Mouse (Mus musculus) subcutaneous adipose tissue, adult 2 months (tissue): Measurements from ENCODE around the gene Jmjd7. TPM values are rescaled to one million over a fixed set of nuclear protein-coding genes. Genes with fewer than 3 reads are reported as not detected.

Experiments used
- polyA plus RNA-seq: library from polyadenylated mRNA; depleted of rRNA; stranded (reverse); fragments of >200 nt; gene quantifications from 2 replicates; pipeline ENCODE4 v1.2.3, GENCODE M21; 2012; ENCODE audit warnings: low replicate concordance; rRNA removed

The Jmjd7 gene
- 7.9 and 14.1 TPM in 2 replicates for polyA plus RNA-seq

GRCm38 (mm10) chr2:120026984-120027949 is at the start of gene Jmjd7, which contains the start of gene Gm28042:
Gene Jmjd7 (plus strand): TSS chr2:120027483.
Gene Gm28042 (plus strand): TSS chr2:120027493.

DNA sequence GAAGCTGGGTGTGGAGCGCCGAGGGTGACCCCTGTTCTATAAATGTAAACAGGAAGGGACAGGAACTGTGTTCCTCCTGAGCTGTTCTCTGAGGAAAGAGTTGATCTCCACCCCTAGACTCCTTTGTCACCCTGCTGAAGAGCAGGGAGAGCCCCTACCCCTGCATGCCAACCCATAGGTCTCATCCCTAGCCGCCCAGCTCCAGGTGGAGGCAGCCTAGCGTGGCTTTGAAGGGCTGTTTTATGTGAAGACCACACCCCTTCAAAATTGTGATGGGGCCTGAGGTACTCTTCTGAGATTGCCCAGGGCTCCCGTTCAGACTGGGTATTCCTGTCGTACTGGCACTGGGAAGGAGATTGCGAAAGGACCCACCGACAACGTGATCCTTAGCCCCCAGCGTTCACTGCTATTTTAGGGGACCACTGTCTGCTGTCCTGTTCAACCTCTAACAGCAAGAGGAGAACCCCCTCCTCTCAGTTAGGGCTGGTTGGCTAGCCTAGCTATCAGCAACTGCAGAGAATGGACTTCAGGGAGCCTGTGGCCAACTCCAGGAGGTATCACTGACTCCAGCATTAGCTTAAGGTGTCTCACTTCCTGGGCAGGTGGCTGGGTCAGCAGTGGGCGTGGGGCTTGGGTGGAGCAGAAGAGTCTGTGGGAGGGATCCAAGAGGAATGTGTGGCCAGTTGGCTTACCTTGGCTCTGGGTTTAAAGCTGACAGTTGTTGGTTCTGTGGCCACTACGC is 5.6 kb downstream of the Jmjd7 start, which contains the start of gene Pla2g4b:
Pla2g4b (plus strand) TSS at position 692 of the 742 bp plus-strand sequence.

Other genes starting within 250 kb of the Jmjd7 start
- gene Rpap1, start 239.9 kb upstream of the Jmjd7 start, polyA plus RNA-seq: 16.6 and 25.9 TPM in 2 replicates
- 1.9 and 12.4 TPM in 2 replicates for gene Tyro3, start 229.8 kb upstream of the Jmjd7 start, polyA plus RNA-seq
- gene Mga, start 130.3 kb upstream of the Jmjd7 start, polyA plus RNA-seq: 17.6 and 42.1 TPM in 2 replicates
- 22.1 and 36.1 TPM in 2 replicates for gene Mapkbp1, start 54.8 kb upstream of the Jmjd7 start, polyA plus RNA-seq
- gene Gm28042, start within 50 bp of the Jmjd7 start, polyA plus RNA-seq: 3.3 and 4.9 TPM in 2 replicates
- gene Pla2g4b, start 5.9 kb downstream of the Jmjd7 start, polyA plus RNA-seq: 4.3 and 7.6 TPM in 2 replicates
- gene Ehd4, start 127.1 kb downstream of the Jmjd7 start, polyA plus RNA-seq: 44.2 and 57.4 TPM in 2 replicates
- 0.09 and 0.22 TPM in 2 replicates for gene Pla2g4e, start 217.9 kb downstream of the Jmjd7 start, polyA plus RNA-seq